Mouse (Mus musculus) neural tube, embryonic 15.5 days (tissue): ENCODE data around the gene Ms4a12. TPM values are rescaled to one million over a fixed set of nuclear protein-coding genes. Genes with fewer than 3 reads are reported as not detected.

Source experiments
- ATAC-seq: fragments of 200-750 bp; cut with Nextera tagmentation; 2 replicates; pipeline ENCODE4 v1.8.0; 2017; ENCODE audit warnings: mild to moderate bottlenecking, moderate TSS enrichment, moderate library complexity; ENCODE audit not compliant: low FRiP score
- H3K27ac ChIP-seq: fragments of 300-500 bp; sonication (generic); replicated peaks from 2 replicates; pipeline ENCODE4 v1.5.1; 2015; ENCODE audit warnings: mild to moderate bottlenecking, inconsistent platforms
- H3K27me3 ChIP-seq: fragments of 300-500 bp; sonication (generic); replicated peaks from 2 replicates; pipeline ENCODE4 v1.6.1; 2015; ENCODE audit warnings: inconsistent platforms
- H3K36me3 ChIP-seq: fragments of 300-500 bp; sonication (generic); 2 replicates; pipeline ENCODE4 v1.6.1; 2015; ENCODE audit warnings: inconsistent platforms
- H3K4me1 ChIP-seq: fragments of 300-500 bp; sonication (generic); 2 replicates; pipeline ENCODE4 v1.6.1; 2015; ENCODE audit warnings: inconsistent platforms
- H3K4me2 ChIP-seq: fragments of 300-500 bp; sonication (generic); 2 replicates; pipeline ENCODE4 v1.6.1; 2015; ENCODE audit warnings: inconsistent platforms, mild to moderate bottlenecking, moderate library complexity
- H3K4me3 ChIP-seq: fragments of 300-500 bp; sonication (generic); replicated peaks from 2 replicates; pipeline ENCODE4 v1.5.1; 2015; ENCODE audit warnings: mild to moderate bottlenecking, inconsistent platforms
- H3K9ac ChIP-seq: fragments of 300-500 bp; sonication (generic); replicated peaks from 2 replicates; pipeline ENCODE4 v1.6.1; 2015; ENCODE audit warnings: mild to moderate bottlenecking, inconsistent platforms
- H3K9me3 ChIP-seq: fragments of 300-500 bp; sonication (generic); replicated peaks from 2 replicates; pipeline ENCODE4 v1.6.1; 2016; ENCODE audit warnings: inconsistent platforms
- WGBS: fragments of 180-500 bp; shearing (Covaris S2); methylation state at CpG from one replicate; pipeline ENCODE4 v1.1.7; 2015; ENCODE audit warnings: mixed read lengths; 5-methylcytosine and 5-hydroxymethylcytosine counted together
- polyA plus RNA-seq: library from polyadenylated mRNA; unstranded; fragments of >200 nt; fragmentation: Nextera tagmentation; extraction: Ambion mirVana; gene quantifications from 2 replicates; pipeline ENCODE4 v1.2.1, GENCODE M21; 2015

The Ms4a12 gene
- polyA plus RNA-seq, 1 experiment from 2014 or later: not detected

GRCm38 (mm10) chr19:11234921-11235735 is 2.9 kb upstream of the Ms4a12 start:
- no peaks in the 10 kb centered on the region for H3K4me1 ChIP-seq
- no peaks in the 10 kb centered on the region for H3K9me3 ChIP-seq
- H3K9ac ChIP-seq: no peak overlapping the region
- no peaks in the 10 kb centered on the region for H3K36me3 ChIP-seq
- H3K27ac ChIP-seq: no peak overlapping the region
- no peak for ATAC-seq
- no peaks in the 10 kb centered on the region for H3K27me3 ChIP-seq
- 67% methylated on average over 5 of the region's 5 CpGs for WGBS
- no peak overlapping the region for H3K4me3 ChIP-seq
- H3K4me2 ChIP-seq: no peak overlapping the region

GRCm38 (mm10) chr19:11234244-11234643 is 2.0 kb upstream of the Ms4a12 start:
- H3K27ac ChIP-seq: no peak overlapping the region
- no peaks in the 10 kb centered on the region for H3K36me3 ChIP-seq
- no peak for ATAC-seq
- no peaks in the 10 kb centered on the region for H3K9me3 ChIP-seq
- no peaks in the 10 kb centered on the region for H3K27me3 ChIP-seq
- H3K4me3 ChIP-seq: no peak overlapping the region
- H3K4me2 ChIP-seq: no peak overlapping the region
- H3K9ac ChIP-seq: no peak overlapping the region
- H3K4me1 ChIP-seq: no peaks in the 10 kb centered on the region
- WGBS: 80% methylated on average over 5 of the region's 5 CpGs

DNA sequence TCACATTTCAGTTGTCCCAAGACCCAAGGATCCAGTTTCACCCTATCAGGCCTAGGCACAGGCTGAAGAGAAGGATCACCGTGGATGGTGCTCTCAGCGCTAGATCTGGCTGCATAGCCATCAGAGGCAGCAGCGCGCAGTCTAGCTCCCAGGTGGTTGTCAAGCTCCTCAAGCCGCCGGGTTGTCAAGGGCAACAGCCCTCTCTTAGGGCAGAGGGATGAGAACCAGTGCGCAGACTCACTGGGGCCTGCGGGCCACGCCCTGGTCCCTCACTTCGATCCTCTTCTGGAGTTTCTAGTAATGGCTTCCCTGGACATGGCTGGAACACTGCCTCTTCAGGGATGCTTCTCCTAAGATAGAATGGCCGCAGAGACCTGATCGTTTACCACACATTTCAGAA is 35.7 kb downstream of the Ms4a12 start, which contains the start of gene Ms4a13:
TSS of gene Ms4a13 (minus strand) at position 192 of the 400 bp plus-strand sequence.
- no peaks in the 10 kb centered on the region for H3K4me1 ChIP-seq
- no peak within 1 kb of the TSS for H3K27ac ChIP-seq
- no peaks in the 10 kb centered on the region for H3K9me3 ChIP-seq
- ATAC-seq: no peak
- H3K4me3 ChIP-seq: no peak within 1 kb of the TSS
- H3K4me2 ChIP-seq: no peak within 1 kb of the TSS
- WGBS: 74% methylated on average over 12 of the region's 12 CpGs
- no peaks in the 10 kb centered on the region for H3K36me3 ChIP-seq
- H3K27me3 ChIP-seq: no peaks in the 10 kb centered on the region
- no peak within 1 kb of the TSS for H3K9ac ChIP-seq

DNA sequence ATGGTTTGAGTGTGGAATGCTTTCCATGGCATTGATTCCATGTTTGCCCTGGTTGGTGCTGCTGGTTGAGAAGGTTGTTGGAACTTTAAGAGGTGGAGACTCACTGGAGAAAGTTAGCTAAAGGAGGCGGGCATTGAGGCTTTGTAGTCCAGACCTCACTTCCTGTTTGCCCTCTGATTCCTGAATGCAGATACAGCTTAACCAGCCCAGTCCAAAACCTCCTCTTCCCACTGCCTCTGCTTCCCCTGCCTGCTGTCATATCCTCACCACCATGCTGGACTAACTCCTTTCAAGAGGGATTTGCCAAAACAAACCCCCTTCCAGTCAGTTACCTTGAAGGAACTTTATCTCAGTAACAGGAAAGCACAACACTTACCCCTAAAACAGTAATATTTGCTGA is 39.7 kb downstream of the Ms4a12 start:
- Histone ChIP-seq H3K9ac (no peak overlapping the region), H3K27me3 (no peaks in the 10 kb centered on the region), H3K4me1 (no peaks in the 10 kb centered on the region), H3K9me3 (no peaks in the 10 kb centered on the region), H3K36me3 (no peaks in the 10 kb centered on the region), H3K27ac (no peak overlapping the region), H3K4me3 (no peak overlapping the region), H3K4me2 (no peak overlapping the region)
- no peak for ATAC-seq
- WGBS: 74% methylated on average over 1 of the region's 1 CpGs

GRCm38 (mm10) chr19:11184121-11184520 is 48.1 kb downstream of the Ms4a12 start:
- Histone ChIP-seq H3K9ac (no peak overlapping the region), H3K27ac (no peak overlapping the region), H3K27me3 (no peaks in the 10 kb centered on the region), H3K4me3 (no peak overlapping the region), H3K36me3 (no peaks in the 10 kb centered on the region), H3K9me3 (no peaks in the 10 kb centered on the region), H3K4me1 (no peaks in the 10 kb centered on the region), H3K4me2 (no peak overlapping the region)
- WGBS: 20% methylated on average over 5 of the region's 5 CpGs
- no peak for ATAC-seq

DNA sequence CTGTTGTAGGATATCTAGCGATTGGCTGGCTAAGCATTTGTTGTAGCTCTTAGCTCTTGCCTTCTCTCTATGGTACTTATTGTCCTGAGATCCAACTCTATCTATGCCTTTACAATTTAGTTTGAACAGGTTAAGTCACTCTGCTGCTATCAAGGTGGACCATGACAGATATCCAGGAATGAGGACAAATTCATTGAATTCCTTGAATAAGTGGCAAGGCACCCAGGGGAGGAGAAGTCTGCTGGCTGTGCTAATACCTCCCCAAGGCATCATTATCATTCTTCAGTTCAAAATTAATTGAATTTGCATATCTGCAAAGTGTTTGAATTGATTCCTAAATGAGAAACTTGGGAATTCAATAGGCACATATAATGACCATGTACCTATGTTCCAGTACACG is 54.8 kb downstream of the Ms4a12 start:
- no peak overlapping the region for H3K27ac ChIP-seq
- H3K9me3 ChIP-seq: no peaks in the 10 kb centered on the region
- H3K36me3 ChIP-seq: no peaks in the 10 kb centered on the region
- no peaks in the 10 kb centered on the region for H3K4me1 ChIP-seq
- no peak overlapping the region for H3K4me2 ChIP-seq
- no peaks in the 10 kb centered on the region for H3K27me3 ChIP-seq
- WGBS: 45% methylated on average over 2 of the region's 2 CpGs
- H3K4me3 ChIP-seq: no peak overlapping the region
- no peak overlapping the region for H3K9ac ChIP-seq
- ATAC-seq: no peak

DNA sequence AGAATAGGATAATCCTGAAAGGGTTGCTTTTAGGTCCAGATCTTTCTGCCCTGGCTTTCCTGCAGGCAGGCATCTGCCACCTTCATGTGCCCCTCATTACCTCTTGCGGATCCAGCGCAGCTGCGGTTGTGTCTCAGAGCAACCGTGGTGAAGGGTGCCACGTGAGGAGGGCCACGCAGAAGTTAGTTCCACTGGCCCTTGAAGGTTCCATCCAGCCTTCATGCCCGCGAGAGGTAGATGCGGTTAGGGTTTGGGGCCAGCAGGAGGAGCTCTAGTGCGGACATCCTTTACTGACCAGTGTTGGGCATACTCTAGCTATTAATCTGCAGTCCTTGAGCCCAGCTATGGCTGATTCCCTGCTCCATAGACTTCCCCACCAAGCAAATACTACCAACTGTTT is 67.1 kb downstream of the Ms4a12 start, which contains the start of gene 1700025F22Rik:
TSS of gene 1700025F22Rik (minus strand) at position 149 of the 400 bp plus-strand sequence.
- H3K9ac ChIP-seq: no peak within 1 kb of the TSS
- no peaks in the 10 kb centered on the region for H3K4me1 ChIP-seq
- no peak within 1 kb of the TSS for H3K27ac ChIP-seq
- 44% methylated on average over 10 of the region's 10 CpGs for WGBS
- ATAC-seq: no peak
- no peaks in the 10 kb centered on the region for H3K27me3 ChIP-seq
- H3K4me2 ChIP-seq: no peak within 1 kb of the TSS
- no peak within 1 kb of the TSS for H3K4me3 ChIP-seq
- no peaks in the 10 kb centered on the region for H3K36me3 ChIP-seq
- H3K9me3 ChIP-seq: no peaks in the 10 kb centered on the region

Other genes with a start within 250 kb of the Ms4a12 start
- gene Ms4a15, start 239.2 kb downstream of the Ms4a12 start, polyA plus RNA-seq: not detected in 2 replicates
- 1.6 TPM in 1 of 2 replicates, not detected in the other for gene Ms4a18, start 214.4 kb downstream of the Ms4a12 start, polyA plus RNA-seq
- 2.3 TPM in 1 of 2 replicates, not detected in the other for gene Ms4a8a, start 151.3 kb downstream of the Ms4a12 start, polyA plus RNA-seq
- not detected in 2 replicates for gene 1700017D01Rik, start 101.6 kb downstream of the Ms4a12 start, polyA plus RNA-seq
- gene 1700025F22Rik, start 67.1 kb downstream of the Ms4a12 start, polyA plus RNA-seq: not detected in 2 replicates
- not detected in 2 replicates for gene Ms4a13, start 35.7 kb downstream of the Ms4a12 start, polyA plus RNA-seq
- gene Ms4a1, start 33.8 kb upstream of the Ms4a12 start, polyA plus RNA-seq: 0.05 TPM in 1 of 2 replicates, not detected in the other
- gene Ms4a5, start 51.4 kb upstream of the Ms4a12 start, polyA plus RNA-seq: not detected in 2 replicates
- gene Ms4a14, start 82.0 kb upstream of the Ms4a12 start, polyA plus RNA-seq: 0.05 TPM in 1 of 2 replicates, not detected in the other
- gene Ms4a7, start 103.7 kb upstream of the Ms4a12 start, polyA plus RNA-seq: 3.8 and 4.2 TPM in 2 replicates
- gene Ms4a4a, start 143.1 kb upstream of the Ms4a12 start, polyA plus RNA-seq: 3.3 and 4.2 TPM in 2 replicates
- gene Ms4a4c, start 172.3 kb upstream of the Ms4a12 start, polyA plus RNA-seq: 0.69 and 1.1 TPM in 2 replicates
- 2.6 TPM in 1 of 2 replicates, not detected in the other for gene Ms4a4b, start 211.1 kb upstream of the Ms4a12 start, polyA plus RNA-seq
- 3.1 and 5.1 TPM in 2 replicates for gene Ms4a6c, start 236.9 kb upstream of the Ms4a12 start, polyA plus RNA-seq